Mouse (Mus musculus) limb, embryonic 15.5 days (tissue): Measurements from ENCODE around the gene Kif3a. TPM values are rescaled to one million over a fixed set of nuclear protein-coding genes. Genes with fewer than 3 reads are reported as not detected.

Experiments used
- ATAC-seq: fragments of 200-750 bp; cut with Nextera tagmentation; 2 replicates; pipeline ENCODE4 v1.8.0; 2017; ENCODE audit warnings: low read depth, moderate TSS enrichment; ENCODE audit not compliant: insufficient number of reproducible peaks, low FRiP score, low TSS enrichment
- H3K27ac ChIP-seq: fragments of 300-500 bp; sonication (generic); 2 replicates; pipeline ENCODE4 v1.5.1; 2015; ENCODE audit warnings: moderate library complexity, mild to moderate bottlenecking, inconsistent platforms
- H3K27me3 ChIP-seq: fragments of 300-500 bp; sonication (generic); 2 replicates; pipeline ENCODE4 v1.6.1; 2015; ENCODE audit warnings: inconsistent platforms
- H3K36me3 ChIP-seq: fragments of 300-500 bp; sonication (generic); 2 replicates; pipeline ENCODE4 v1.6.1; 2015; ENCODE audit warnings: inconsistent platforms
- H3K4me1 ChIP-seq: fragments of 300-500 bp; sonication (generic); 2 replicates; pipeline ENCODE4 v1.6.1; 2015; ENCODE audit warnings: inconsistent platforms
- H3K4me2 ChIP-seq: fragments of 300-500 bp; sonication (generic); 2 replicates; pipeline ENCODE4 v1.6.1; 2015; ENCODE audit warnings: mild to moderate bottlenecking, inconsistent platforms
- H3K4me3 ChIP-seq: fragments of 300-500 bp; sonication (generic); 2 replicates; pipeline ENCODE4 v1.5.1; 2015; ENCODE audit warnings: mild to moderate bottlenecking, inconsistent platforms
- H3K9ac ChIP-seq: fragments of 300-500 bp; sonication (generic); 2 replicates; pipeline ENCODE4 v1.6.1; 2015; ENCODE audit warnings: inconsistent platforms
- H3K9me3 ChIP-seq: fragments of 300-500 bp; sonication (generic); 2 replicates; pipeline ENCODE4 v1.6.1; 2016; ENCODE audit warnings: inconsistent platforms
- WGBS: fragments of 180-500 bp; shearing (Covaris S2); methylation state at CpG from one replicate; pipeline ENCODE4 v1.1.7; 2015; 5-methylcytosine and 5-hydroxymethylcytosine counted together
- polyA plus RNA-seq: library from polyadenylated mRNA; unstranded; fragments of >200 nt; fragmentation: Nextera tagmentation; extraction: Ambion mirVana; gene quantifications from 2 replicates; pipeline ENCODE4 v1.2.1, GENCODE M21; 2015

Gene Kif3a
- polyA plus RNA-seq, 1 experiment from 2014 or later, result 82.2 TPM

- Histone ChIP-seq H3K9ac (no peak overlapping the region), H3K27ac (no peak overlapping the region), H3K4me1 (no peaks in the 10 kb centered on the region), H3K27me3 (no peaks in the 10 kb centered on the region), H3K36me3 (no peaks in the 10 kb centered on the region), H3K9me3 (no peaks in the 10 kb centered on the region), H3K4me2 (no peak overlapping the region), H3K4me3 (no peak overlapping the region)
- WGBS, result 88% methylated on average over 4 of the region's 4 CpGs
- no peak for ATAC-seq
These were observed 52.9 kb downstream of the Kif3a start for GRCm38 (mm10) chr11:53620094-53620493.

GRCm38 (mm10) chr11:53621582-53622439 lies 54.6 kb downstream of the Kif3a start:
- no peak overlapping the region for H3K9ac ChIP-seq
- H3K27me3 ChIP-seq, result no peaks in the 10 kb centered on the region
- 83% methylated on average over 11 of the region's 11 CpGs for WGBS
- no peak overlapping the region for H3K4me3 ChIP-seq
- no peaks in the 10 kb centered on the region for H3K36me3 ChIP-seq
- no peaks in the 10 kb centered on the region for H3K9me3 ChIP-seq
- no peak overlapping the region for H3K27ac ChIP-seq
- H3K4me2 ChIP-seq, result no peak overlapping the region
- no peaks in the 10 kb centered on the region for H3K4me1 ChIP-seq
- ATAC-seq, result no peak

- no peak for ATAC-seq
- 70% methylated on average over 6 of the region's 6 CpGs for WGBS
These were observed 55.2 kb downstream of the Kif3a start for GRCm38 (mm10) chr11:53622440-53622806.

DNA sequence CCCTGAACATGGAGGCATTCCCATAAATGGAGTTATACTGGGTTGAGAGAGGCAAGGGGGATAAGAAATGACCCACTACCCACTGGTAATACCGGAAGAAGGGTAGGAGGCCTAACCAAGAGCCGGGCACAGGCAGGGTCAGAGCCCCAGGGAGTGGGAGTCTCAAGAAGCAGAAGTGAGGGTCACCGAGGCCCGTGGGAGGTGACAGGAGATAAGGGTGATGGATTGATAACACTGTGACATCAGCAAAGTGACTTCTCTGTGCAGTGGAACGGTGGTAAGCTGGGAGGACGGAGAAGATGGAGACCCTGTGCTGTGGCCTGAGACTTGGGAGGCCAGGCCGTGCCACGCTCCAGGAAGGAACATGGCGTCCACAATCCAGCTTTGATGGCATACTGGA lies 56.4 kb downstream of the Kif3a start:
- Histone ChIP-seq H3K4me2 (no peak overlapping the region), H3K27ac (no peak overlapping the region), H3K36me3 (no peaks in the 10 kb centered on the region), H3K9me3 (no peaks in the 10 kb centered on the region), H3K9ac (no peak overlapping the region), H3K27me3 (no peaks in the 10 kb centered on the region), H3K4me1 (no peaks in the 10 kb centered on the region), H3K4me3 (no peak overlapping the region)
- WGBS, result 85% methylated on average over 9 of the region's 9 CpGs
- ATAC-seq, result no peak

More at GRCm38 (mm10) chr11:53622440-53622806, 55.2 kb downstream of the Kif3a start:
- H3K27ac ChIP-seq, result no peak overlapping the region
- H3K4me1 ChIP-seq, result no peaks in the 10 kb centered on the region
- no peaks in the 10 kb centered on the region for H3K36me3 ChIP-seq
- no peak overlapping the region for H3K4me3 ChIP-seq
- no peaks in the 10 kb centered on the region for H3K27me3 ChIP-seq
- no peak overlapping the region for H3K4me2 ChIP-seq
- no peak overlapping the region for H3K9ac ChIP-seq
- no peaks in the 10 kb centered on the region for H3K9me3 ChIP-seq

GRCm38 (mm10) chr11:53624124-53624523 lies 56.9 kb downstream of the Kif3a start:
- ATAC-seq, result no peak
- H3K4me3 ChIP-seq, result no peak overlapping the region
- no peaks in the 10 kb centered on the region for H3K36me3 ChIP-seq
- no peak overlapping the region for H3K27ac ChIP-seq
- WGBS, result 98% methylated on average over 2 of the region's 2 CpGs
- H3K4me2 ChIP-seq, result no peak overlapping the region
- H3K27me3 ChIP-seq, result no peaks in the 10 kb centered on the region
- no peaks in the 10 kb centered on the region for H3K9me3 ChIP-seq
- H3K4me1 ChIP-seq, result no peaks in the 10 kb centered on the region
- no peak overlapping the region for H3K9ac ChIP-seq

GRCm38 (mm10) chr11:53626802-53627373 lies 59.7 kb downstream of the Kif3a start:
- Histone ChIP-seq H3K4me3 (no peak overlapping the region), H3K27ac (no peak overlapping the region), H3K9ac (no peak overlapping the region), H3K36me3 (no peaks in the 10 kb centered on the region), H3K4me2 (no peak overlapping the region), H3K27me3 (no peaks in the 10 kb centered on the region), H3K4me1 (no peaks in the 10 kb centered on the region), H3K9me3 (no peaks in the 10 kb centered on the region)
- 71% methylated on average over 17 of the region's 17 CpGs for WGBS
- ATAC-seq, result no peak

DNA sequence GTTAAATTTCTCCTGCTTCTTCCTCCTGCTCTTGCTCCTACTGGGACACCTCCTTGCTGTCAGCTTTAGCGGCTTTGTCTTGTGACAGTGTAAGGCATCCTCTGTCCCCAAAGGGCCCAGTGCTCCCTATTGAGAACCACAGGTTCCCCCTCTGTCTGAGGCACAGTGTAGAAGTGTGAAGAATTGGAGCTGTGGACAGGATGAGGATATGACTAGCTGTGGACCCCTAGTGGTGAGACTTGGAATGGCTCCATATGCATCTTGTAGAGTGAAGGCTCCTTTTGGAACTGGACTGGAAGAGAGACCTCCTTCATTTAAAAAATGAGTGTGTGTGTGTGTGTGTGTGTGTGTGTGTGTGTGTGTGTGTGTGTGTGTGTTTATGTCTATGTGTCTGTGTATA lies 60.7 kb downstream of the Kif3a start:
- H3K4me3 ChIP-seq, result no peak overlapping the region
- H3K9me3 ChIP-seq, result no peaks in the 10 kb centered on the region
- 16% methylated on average over 1 of the region's 1 CpGs for WGBS
- no peak overlapping the region for H3K27ac ChIP-seq
- H3K9ac ChIP-seq, result no peak overlapping the region
- ATAC-seq, result no peak
- H3K4me2 ChIP-seq, result no peak overlapping the region
- H3K27me3 ChIP-seq, result no peaks in the 10 kb centered on the region
- H3K4me1 ChIP-seq, result no peaks in the 10 kb centered on the region
- H3K36me3 ChIP-seq, result no peaks in the 10 kb centered on the region

GRCm38 (mm10) chr11:53632122-53632733 lies 65.0 kb downstream of the Kif3a start:
- Histone ChIP-seq H3K36me3 (no peaks in the 10 kb centered on the region), H3K4me1 (peaks cover 14% of the 10 kb centered on the region), H3K27ac (no peak overlapping the region), H3K27me3 (peaks cover 11% of the 10 kb centered on the region; the same call in 1 of the 2 replicates), H3K9me3 (no peaks in the 10 kb centered on the region), H3K4me2 (no peak overlapping the region), H3K4me3 (no peak overlapping the region), H3K9ac (no peak overlapping the region)
- no peak for ATAC-seq
- 73% methylated on average over 14 of the region's 14 CpGs for WGBS

- Histone ChIP-seq H3K4me3 (no peak overlapping the region), H3K9me3 (no peaks in the 10 kb centered on the region), H3K36me3 (no peaks in the 10 kb centered on the region), H3K4me2 (no peak overlapping the region), H3K9ac (no peak overlapping the region), H3K27ac (no peak overlapping the region), H3K4me1 (peaks cover 17% of the 10 kb centered on the region), H3K27me3 (peaks cover 11% of the 10 kb centered on the region; the same call in 1 of the 2 replicates)
- ATAC-seq, result no peak
- 81% methylated on average over 7 of the region's 7 CpGs for WGBS
These were observed 66.5 kb downstream of the Kif3a start for GRCm38 (mm10) chr11:53633644-53634043.

- no peak within 1 kb of the TSS for H3K4me3 ChIP-seq
- no peak within 1 kb of the TSS for H3K4me2 ChIP-seq
- no peaks in the 10 kb centered on the region for H3K9me3 ChIP-seq
- no peaks in the 10 kb centered on the region for H3K36me3 ChIP-seq
- no peak within 1 kb of the TSS for H3K9ac ChIP-seq
- H3K27ac ChIP-seq, result no peak within 1 kb of the TSS
- no peak for ATAC-seq
- 95% methylated on average over 8 of the region's 8 CpGs for whole genome bisulfite sequencing
- H3K4me1 ChIP-seq, result peaks cover 17% of the 10 kb centered on the region
- peaks cover 11% of the 10 kb centered on the region; the same call in 1 of the 2 replicates for H3K27me3 ChIP-seq
These were observed 67.4 kb downstream of the Kif3a start, which contains the start of gene Il13 for GRCm38 (mm10) chr11:53634556-53634955. Gene Il13 (minus strand): TSS chr11:53634702.

DNA sequence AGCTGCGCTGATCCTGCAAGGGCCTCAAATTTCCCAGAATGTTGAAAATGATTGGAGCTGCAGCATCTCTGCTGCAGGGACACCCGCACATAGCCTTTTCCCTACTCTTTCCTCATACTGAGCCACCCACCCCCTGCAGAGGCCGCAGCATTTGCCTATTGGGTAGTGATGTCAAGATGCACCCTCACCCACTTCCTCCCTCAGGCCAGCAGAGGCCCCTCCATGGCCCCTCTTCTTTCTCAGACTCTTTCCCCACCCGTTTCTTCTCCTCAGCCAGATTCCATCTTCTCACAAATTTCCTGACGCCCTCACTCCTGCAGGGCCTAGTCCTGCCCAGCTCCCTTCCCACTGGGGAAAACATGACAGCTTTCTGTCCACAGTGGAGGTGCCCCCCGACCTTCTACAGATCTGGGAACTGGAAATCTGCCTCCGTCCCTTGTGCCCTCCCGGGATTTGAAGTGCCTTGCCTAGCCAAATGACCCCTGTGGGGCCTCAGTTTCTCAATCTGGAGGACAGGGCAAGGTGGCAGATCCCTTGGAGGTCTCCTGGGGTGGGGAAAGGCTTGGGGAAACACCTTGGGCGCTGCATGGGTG lies 68.5 kb downstream of the Kif3a start:
- no peaks in the 10 kb centered on the region for H3K9me3 ChIP-seq
- peaks cover 17% of the 10 kb centered on the region for H3K4me1 ChIP-seq
- H3K4me2 ChIP-seq, result peak overlapping the region; percentile 74
- H3K27me3 ChIP-seq, result peaks cover 11% of the 10 kb centered on the region; the same call in 1 of the 2 replicates
- no peak for ATAC-seq
- 0 out of 2 replicates have a peak overlapping the region, but pooled peaks have one; percentile 33 for H3K9ac ChIP-seq
- H3K4me3 ChIP-seq, result peak overlapping the region; percentile 33
- WGBS, result 46% methylated on average over 9 of the region's 9 CpGs
- no peaks in the 10 kb centered on the region for H3K36me3 ChIP-seq
- H3K27ac ChIP-seq, result no peak overlapping the region
